Mouse (Mus musculus) fat pad, adult 2 months (tissue): ENCODE data around the gene Rnf150.
"Not testable (repeated sequence)": the region's sequence is repeated elsewhere in the genome, so short reads cannot be mapped to it uniquely, and the experiment has no call there.

ENCODE experiments used
- DNase-seq: peaks from one replicate; pipeline ENCODE4 v3.0.0-alpha.2; 2011; ENCODE audit warnings: low read depth, low spot score; ENCODE audit errors: extremely low read depth

Gene Rnf150

DNA sequence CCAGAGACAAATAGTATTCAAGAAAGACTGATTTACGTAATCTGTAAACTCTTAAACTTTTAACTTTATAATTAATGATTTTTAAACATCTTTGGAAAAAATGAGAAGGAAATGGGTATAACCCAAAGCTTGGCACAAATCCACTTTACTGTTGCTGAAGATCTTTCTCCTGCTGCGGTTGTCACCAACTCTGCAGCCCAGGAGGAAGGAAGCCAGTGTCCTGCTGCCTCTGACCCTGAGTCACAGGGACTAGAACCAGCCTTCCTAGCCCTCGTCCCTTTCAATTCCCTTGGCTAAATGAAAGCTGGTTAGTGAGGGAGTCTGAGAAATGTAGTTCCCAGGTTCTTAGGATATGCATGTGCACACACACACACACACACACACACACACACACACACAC is 203.7 kb downstream of the Rnf150 start:
- DNase-seq = no peak

DNA sequence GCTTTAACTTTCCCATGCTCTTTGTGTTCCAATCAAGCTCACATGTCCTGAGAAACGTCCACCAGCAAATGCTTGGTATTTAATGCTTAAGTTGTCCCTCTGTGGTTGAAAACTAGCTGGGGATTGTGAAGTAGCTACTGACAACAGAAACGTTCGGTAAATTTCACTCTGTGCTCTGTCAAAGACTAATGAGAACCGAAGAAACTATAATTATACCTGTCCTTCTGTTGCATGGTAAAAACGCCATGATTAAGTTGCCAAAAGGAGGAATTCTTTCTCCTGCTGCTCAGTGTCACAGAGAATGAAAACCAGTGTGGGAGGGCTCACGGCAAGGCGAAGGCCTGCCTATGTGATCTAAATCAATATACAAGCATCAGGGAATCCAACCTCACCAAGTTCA is 204.8 kb downstream of the Rnf150 start:
- DNase-seq = no peak

DNA sequence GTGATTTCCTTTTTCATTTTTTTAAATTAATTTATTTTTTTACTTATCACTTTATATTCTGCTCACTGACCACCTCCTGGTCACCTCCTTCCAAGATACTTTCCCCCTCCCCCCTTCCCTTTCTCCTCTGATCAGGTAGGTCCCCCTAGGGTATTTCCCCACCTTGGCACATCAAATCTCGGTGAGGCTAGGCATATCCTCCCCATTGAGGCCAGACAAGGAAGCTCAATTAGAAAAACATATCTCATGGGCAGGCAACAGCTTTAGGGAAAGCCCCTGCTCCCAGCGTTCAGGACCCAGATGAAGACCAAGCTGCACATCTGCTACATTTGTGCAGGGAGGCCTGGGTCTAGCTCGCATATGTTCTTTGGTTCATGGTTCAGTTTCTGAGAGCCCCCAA is 211.1 kb downstream of the Rnf150 start:
- no peak for DNase-seq

DNA sequence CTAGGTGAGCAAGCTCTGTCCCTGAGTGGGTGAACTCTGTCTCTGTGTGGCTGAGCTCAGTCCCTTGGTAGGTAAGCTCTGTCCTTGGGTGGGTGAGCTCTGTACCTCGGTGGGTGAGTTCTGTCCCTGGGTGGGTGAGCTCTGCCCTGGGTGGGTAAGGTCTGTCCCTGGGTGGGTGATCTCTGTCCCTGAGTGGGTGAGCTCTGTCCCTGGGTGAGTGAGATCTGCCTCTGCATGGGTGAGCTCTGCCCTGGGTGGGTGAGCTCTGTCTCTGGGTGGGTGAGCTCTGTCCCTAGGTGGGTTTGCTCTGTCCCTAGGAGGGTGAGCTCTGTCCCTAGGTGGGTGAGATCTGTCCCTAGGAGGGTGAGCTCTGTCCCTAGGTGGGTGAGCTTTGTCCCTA is 213.5 kb downstream of the Rnf150 start:
- DNase-seq = no peak

DNA sequence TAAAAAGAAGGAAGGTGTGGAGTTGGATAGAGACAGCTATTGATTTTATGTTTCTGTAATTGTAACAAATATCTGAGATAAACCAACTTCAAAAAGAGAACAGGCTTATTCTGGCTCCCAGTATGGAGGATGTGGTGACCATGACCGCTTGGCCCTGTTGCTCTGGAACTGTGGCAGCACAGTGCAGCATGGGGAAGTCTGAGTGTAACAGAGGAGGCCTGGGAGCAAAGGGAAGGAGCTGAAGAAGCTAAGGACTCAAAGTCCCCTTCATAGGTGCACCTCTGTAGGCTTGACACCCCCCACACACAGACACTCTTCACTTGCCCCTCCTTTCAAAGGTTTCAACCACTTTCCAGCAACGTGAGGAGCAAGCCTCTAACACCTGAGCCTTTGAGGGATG is 214.2 kb downstream of the Rnf150 start:
- DNase-seq = no peak

DNA sequence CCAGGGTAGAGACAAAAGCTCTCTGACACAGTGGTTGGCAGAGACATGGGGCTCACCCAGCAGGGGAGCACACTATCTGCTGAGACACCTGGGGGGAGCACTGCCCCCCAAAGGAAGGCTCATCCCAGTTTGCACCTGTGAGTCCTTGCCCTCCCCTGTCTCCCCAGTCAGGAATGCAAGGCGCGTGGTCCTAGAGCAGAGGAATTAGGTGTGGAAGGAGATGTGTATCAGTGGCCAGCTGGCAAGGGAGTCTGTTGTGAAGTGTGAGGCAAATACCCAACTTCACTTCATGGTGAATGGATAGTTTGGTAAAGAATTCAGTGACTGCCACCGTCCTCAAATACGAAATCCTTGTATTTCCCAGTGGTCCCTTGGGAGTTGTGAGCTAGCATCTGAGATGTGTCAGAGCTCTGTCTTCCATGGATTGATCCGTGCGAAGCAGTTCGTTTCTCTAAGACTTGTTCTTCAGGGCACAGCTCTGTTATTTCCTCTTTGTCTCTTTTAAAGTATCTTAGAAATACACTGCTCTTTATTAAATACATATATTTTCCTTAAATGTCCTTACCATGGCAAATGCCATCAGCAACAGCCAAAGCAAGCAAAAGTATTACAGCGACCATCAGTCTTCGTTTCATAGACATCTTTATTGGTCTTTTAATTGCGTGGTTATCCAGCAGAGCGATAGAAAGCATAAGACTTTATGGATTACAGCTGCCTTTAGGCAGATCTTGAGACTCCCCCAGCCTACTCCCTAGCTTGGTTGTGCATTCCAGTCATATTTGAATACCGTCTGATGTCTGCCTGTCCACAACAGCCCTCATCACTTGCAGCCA is 215.8 kb downstream of the Rnf150 start:
- DNase-seq = no peak

DNA sequence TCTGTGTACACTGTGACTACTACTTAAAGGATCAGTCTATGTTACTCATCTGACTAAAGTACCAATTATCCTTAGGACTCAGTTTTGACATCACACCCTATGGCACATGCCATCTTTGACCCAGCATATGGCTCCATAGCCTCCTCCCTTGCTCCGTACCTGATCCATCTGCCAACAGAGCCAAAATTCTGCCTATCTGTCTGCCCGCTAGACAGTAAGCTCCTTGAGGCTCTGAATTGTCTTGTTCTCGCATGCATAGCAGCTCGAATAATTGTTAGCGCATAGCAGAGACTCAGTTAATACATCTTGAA is 216.3 kb downstream of the Rnf150 start:
- no peak for DNase-seq

DNA sequence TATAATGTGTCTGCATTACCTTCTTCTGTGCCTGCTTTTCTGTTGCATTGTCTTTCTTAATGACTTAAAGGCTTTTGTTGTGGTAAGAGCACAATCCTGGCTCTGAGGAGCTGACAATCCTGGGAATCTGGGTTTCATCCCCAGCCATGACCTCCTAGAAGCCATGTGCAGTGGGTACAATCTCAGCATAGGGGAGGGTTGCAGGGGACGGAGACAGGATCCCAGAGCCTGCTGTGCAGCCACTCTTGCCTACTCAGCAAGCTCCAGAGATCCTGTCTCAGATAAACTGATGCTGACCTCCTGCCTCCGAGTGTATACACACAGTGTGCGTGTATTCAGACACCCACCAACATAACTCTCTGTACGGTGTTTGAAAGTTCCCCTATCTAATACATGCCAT is 218.1 kb downstream of the Rnf150 start:
- no peak for DNase-seq

DNA sequence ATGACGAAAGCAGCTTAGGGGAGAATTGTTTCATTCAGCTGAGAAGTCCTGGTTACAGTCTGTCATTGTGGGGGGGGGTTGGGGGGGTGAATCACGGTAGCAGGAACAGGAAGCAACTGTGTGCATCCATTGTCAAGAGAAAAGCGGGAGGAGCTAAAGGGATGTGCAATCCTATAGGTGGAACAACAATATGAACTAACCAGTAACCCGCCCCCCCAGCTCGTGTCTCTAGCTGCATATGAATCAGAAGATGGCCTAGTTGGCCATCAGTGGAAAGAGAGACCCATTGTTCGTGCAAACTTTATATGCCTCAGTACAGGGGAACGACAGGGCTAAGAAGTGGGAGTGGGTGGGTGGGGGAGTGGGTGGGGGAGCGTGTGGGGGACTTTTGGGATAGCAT is 218.7 kb downstream of the Rnf150 start:
- not testable (repeated sequence) for DNase-seq

DNA sequence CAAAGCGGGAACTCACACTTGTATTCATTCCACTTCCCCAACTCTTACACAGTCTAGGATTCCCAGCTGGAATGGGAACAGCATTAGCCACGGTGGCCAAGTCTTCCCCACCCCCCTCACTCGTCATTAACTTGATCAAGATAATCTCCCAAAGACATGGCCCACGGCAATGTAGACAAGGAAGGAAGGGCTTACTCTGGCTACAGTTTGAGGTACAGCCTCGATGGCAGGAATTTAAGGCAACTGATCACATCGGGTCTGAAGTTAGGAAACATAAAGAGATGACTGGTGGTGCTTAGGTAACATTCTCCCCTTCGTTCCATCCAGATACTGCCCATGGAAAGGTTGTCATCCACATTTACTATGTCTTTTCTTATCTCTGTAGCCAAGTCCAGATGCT is 219.1 kb downstream of the Rnf150 start:
- DNase-seq = no peak

DNA sequence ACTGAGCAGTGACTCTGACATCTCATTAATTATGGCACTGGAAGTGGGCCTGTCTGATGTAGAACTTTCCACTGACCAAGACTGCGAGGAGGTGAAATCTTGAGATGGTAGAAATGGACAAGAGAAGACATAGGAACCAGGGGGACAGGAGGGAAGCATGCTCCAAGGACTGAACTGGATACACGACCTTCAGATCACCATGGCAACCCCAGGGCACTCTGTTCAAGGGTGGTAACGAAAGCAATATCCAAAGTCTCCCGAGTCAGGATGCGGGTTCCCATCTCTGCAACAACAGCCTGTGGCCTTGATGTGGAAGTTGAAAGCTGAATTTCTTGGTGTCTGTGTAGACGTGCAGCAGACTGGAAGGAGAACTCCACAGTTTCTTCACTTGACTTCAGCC is 220.3 kb downstream of the Rnf150 start:
- DNase-seq = no peak

DNA sequence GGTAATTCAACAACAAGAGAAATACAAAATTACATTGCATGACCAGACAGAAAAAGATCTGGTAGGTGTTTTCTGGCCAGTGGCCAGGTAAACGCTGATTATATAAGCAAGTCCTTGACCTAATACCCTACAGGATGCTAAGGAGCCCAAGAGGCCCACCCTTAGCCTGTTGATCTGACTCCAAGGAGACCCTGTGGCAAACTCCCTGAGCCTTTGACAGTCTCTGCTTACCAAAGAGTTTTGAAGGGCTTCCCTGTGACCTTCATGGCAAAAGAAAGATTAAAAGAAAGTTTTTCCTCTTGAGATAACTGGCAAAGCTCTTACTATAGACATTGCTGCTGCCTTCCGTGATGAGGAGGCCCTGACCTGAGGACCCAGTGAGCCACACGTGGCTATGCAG is 222.4 kb downstream of the Rnf150 start:
- DNase-seq = no peak

DNA sequence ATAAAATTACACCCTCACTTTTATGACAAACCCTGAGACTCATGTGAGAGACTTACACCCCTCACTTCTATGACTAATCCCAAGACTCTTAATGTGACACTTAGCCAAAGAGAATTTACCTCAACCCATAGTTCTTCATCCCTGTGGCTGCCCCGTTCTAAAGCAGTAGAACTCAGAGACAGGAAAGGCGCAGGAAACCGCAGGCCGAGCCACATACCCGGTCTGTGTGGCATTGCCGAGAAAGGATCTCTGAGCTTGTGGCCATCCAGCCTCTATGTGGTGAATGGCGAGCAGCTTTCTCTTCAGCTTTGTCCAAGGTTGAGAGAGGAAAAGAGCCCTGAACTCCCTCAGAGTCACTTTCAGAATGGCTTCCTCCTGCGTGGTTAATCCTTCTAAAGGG is 223.5 kb downstream of the Rnf150 start:
- DNase-seq = no peak

DNA sequence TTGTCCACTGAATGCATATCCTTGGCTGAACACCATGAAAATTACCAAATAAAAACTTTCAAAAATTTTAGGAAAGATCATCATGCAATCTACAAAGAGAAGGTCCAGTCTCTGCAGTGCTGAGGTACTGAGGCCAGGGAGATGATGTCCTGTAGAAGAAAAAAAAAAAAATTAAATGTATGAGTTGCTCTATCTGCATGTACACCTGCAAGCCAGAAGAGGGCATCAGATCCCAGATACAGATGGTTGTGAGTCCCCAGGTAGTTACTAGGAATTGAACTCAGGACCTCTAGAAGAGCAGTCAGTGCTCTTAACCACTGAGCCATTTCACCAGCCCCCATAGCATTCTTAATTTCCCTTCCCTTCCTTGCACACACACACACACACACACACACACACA is 224.4 kb downstream of the Rnf150 start:
- DNase-seq = no peak

DNA sequence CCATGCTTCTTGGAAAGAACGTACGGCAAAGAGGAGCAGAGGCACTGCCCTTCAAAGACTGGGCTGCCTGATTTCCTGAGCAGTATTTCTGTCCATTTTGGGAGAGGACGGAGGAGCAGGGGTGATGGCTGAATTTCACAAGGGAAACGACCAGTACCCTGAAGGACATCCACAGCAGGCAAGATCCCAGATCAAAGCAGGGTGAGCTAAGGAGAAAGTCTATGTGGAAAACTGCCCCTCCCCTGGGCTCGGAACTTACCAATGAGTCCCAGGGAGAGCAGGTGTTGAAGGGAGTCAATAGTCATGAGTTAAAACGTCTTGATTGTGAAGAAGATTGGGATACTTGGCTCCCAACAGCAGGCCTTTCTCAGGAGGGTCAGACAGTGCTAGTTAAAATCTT is 225.0 kb downstream of the Rnf150 start:
- no peak for DNase-seq

DNA sequence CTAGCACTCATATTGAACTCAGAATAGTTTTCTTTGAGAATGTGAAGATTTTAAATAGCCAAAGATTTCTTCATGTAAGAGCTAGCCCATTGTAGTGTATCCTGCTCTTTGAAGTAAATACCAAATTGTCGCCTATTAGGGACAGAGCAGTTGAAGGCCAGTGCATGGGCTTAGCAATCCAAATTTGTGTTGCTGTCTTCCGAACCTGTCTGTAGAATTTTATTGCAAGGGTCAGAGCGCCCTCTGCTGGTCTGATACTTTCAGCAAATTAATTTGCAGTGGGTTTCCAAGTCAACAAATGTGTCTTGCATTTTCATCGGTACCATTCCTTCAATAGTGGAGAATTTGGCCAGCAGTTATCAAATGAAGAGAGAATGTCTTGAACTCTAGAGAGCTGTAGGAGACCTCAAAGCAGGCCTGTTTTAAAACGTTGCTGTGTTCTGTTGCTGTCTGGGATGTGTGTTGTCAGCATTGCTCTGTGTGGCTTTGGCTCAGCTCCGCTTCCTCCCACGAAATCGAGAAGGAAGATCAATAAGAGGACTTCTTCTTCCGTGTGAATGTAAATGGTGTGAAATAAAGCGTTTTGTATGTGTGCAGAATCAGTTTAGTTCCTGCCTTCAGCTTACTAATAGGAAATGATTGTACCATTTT is 226.3 kb downstream of the Rnf150 start:
- no peak for DNase-seq

DNA sequence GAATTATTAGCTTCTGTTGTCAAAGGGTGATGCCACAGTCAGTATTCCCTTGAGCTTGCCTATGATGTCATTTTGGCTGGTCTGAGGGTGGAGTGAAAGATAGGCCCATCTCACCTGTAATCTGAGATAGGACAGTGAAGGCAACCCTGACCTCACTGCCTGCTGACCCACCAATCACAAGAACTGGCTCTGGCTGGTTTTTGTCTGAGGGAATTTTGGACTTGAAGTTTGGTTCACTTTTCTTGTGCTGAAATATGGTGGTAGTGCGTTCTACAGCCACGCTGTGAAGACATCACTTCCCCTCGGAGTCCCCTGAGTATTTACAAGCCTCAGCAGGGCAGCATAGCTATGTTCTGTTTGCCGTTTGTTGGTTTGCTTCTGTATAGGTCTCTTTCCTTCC is 227.3 kb downstream of the Rnf150 start:
- DNase-seq = no peak

DNA sequence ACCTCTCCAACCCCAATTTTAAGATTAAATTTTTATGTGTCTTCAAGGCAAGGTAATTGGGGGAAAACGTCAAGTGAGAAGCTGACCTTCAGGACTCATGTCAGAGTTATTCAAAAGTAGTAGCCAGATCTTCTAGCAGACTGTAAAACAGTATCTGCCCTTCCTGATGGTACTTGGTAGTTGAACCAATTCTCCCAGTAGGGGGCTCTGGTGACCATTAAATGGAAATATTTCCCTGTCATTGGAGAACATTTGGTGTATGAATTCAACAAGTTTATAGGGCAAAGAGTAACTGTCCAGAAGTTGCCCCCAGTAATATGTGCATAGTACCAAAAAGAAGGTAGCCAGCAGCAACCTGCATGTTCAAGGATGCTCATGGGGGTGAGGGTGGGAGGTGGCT is 236.9 kb downstream of the Rnf150 start:
- DNase-seq = no peak

DNA sequence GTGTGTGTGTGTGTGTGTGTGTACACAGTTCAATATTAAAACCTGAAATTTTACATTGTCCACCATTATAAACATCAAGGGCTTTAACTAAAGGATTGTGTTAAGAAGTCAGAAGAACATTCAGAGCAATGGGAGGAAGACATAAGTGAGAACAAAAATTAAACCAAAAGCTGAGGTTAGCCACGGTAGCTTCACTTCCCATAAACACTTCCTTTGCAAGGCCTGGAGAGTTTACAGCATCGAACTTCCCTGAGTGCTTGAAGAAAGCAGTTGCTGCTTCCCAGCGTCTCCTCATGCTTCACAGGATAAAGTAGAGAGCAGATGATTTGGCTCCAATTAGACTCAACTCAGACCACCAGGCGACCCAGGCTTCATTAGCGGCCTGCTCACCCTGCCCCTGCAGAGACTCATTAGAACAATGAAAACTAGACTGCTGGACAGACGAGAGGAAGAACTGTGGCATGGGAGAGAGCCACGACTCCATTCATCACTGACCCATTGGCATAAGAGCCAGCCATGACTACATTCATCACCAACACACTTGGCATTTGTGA is 239.9 kb downstream of the Rnf150 start:
- no peak for DNase-seq

DNA sequence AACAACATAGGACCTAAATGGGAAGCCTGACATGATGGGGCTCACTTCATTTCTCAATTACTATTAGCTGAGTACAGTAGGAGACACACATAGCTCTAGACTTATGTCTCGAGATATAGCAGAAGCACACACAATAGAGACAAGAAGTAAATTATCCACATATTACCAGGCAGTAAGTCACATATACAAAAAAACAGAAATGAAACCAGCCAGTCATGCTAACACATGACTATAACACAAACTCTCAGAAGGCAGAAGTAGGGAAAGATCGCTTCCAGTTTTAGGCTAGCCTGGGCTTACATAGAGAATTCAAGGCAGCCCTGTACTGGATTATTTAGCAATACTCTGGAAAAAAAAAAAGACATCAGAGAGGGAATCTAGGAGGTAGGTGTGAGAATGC is 240.8 kb downstream of the Rnf150 start:
- DNase-seq = no peak

DNA sequence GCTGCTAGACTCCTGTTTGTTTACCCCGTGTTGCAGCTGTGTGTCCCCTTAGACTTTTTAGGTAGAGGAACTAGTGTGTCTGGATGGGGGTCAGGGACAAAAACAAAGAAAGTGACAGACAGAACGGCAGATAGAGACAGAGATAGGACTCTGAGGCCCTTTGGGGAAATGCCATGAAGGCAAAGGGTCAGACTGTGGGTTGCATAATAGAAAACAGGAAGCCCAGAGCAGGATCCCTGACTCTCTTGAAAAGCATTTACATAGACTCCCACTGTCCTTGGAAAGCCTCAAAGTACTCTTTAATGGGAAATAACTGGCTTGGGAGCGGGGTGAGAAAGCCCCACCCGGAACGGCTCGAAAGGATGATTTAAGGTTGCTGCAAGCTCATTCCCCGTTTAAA is 246.6 kb downstream of the Rnf150 start:
- DNase-seq = no peak

DNA sequence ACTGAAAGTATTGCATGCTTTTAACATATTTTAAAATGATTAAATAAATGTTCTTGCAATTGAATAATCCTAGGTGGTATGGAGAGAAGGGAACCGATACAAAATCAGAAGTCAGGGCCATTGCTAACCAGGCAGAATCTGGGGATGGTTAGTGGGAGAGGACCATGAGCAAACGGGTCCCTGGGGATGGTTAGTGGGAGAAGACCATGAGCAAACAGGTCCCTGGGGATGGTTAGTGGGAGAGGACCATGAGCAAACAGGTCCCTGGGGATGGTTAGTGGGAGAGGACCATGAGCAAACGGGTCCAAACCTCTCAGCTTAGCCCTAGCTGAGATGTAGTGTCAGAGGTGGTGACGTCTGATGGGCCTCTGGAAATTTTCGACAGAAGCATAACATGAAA is 247.0 kb downstream of the Rnf150 start:
- no peak for DNase-seq

DNA sequence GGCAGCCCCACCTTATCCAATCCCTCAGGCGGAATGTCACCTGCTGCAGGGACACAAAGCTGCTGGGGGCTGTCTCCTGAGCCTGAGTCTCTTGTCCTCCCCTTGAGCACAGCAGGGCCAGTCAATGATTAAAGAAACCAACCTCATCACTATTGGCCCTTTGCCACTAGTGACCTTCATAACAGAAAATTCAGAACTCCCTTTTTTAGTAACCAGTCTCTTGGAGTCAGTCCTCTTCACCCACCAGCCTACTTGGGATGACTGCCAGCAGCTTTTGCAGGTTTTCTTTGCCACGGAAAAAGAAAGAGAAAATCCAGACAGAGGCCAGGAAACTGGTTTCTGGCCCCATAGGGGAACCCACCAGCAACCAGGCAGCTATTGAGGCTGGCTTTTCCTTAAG is 271.9 kb downstream of the Rnf150 start:
- DNase-seq = no peak
